Mouse (Mus musculus) spleen, adult 2 months (tissue): ENCODE data around the gene Nepro. TPM values are rescaled to one million over a fixed set of nuclear protein-coding genes. Genes with fewer than 3 reads are reported as not detected.

Experiments used
- DNase-seq, 2 experiments: peaks; one replicate each; pipeline versions ENCODE4 v3.0.0 to v3.0.0-alpha.2; 2012 to 2021; ENCODE audit warnings: low spot score in 2 of 2, low read depth in 1 of 2
- H3K27ac ChIP-seq: fragments of 200-500 bp; 2 replicates; pipeline ENCODE4 v1.5.1; 2012; ENCODE audit warnings: low read length, inconsistent platforms; ENCODE audit not compliant: insufficient read depth
- H3K27me3 ChIP-seq: fragments of 200-500 bp; 2 replicates; pipeline ENCODE4 v1.6.1; 2012; ENCODE audit warnings: mild to moderate bottlenecking, moderate library complexity, low read length, inconsistent platforms; ENCODE audit not compliant: control insufficient read depth, insufficient read depth
- H3K36me3 ChIP-seq: fragments of 200-500 bp; 2 replicates; pipeline ENCODE4 v1.6.1; 2012; ENCODE audit warnings: mild to moderate bottlenecking, low read length, inconsistent platforms; ENCODE audit not compliant: control insufficient read depth, insufficient read depth
- H3K4me1 ChIP-seq: fragments of 200-500 bp; 2 replicates; pipeline ENCODE4 v1.6.1; 2011; ENCODE audit warnings: inconsistent platforms; ENCODE audit not compliant: control insufficient read depth, insufficient read depth, insufficient read length
- H3K4me3 ChIP-seq: fragments of 200-500 bp; 2 replicates; pipeline ENCODE4 v1.5.1; 2011; ENCODE audit warnings: mild to moderate bottlenecking, inconsistent platforms; ENCODE audit not compliant: insufficient read depth, insufficient read length; ENCODE audit errors: extremely low read depth
- CTCF ChIP-seq: fragments of 200-500 bp; IDR thresholded peaks from 2 replicates; pipeline ENCODE4 v1.5.1; 2011; ENCODE audit warnings: mild to moderate bottlenecking, inconsistent platforms; ENCODE audit not compliant: insufficient read depth, insufficient read length, insufficient replicate concordance; ENCODE audit errors: extremely low read depth
- POLR2A ChIP-seq: fragments of 200-500 bp; IDR thresholded peaks from 2 replicates; pipeline ENCODE4 v1.6.1; 2011; ENCODE audit warnings: low read depth, low read length, inconsistent platforms
- WGBS: fragments of 180-500 bp; shearing (Covaris S2); methylation state at CpG from one replicate; pipeline ENCODE4 v1.1.7; 2018; 5-methylcytosine and 5-hydroxymethylcytosine counted together
- polyA plus RNA-seq: library from polyadenylated mRNA; depleted of rRNA; stranded (reverse); fragments of >200 nt; gene quantifications from 2 replicates; pipeline ENCODE4 v1.2.3, GENCODE M21; 2012

Gene Nepro
- polyA plus RNA-seq, 1 experiment, result 2.2 TPM

DNA sequence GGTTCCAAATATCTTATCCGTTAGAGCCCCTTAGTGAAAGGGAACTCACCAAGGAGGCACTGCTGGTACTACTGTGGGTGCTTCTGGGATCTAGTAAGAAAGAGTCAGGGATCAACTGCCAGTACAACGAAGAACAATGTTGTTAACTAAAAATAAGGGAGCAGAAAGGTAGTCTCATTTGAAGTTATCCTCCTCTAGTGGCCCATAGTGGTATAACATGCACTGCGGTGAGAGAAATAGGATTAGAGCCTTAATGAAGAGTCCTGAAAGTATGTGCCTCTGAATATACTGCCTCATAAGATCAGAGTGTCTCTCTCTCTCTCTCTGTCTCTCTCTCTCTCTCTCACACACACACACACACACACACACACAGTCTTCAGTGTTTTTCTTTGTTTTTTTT lies 3.6 kb upstream of the Nepro start:
- Histone ChIP-seq H3K27ac (no peak overlapping the region), H3K4me1 (peaks cover 6% of the 10 kb centered on the region), H3K36me3 (peaks cover 4% of the 10 kb centered on the region; the same call in 1 of the 2 replicates), H3K27me3 (no peaks in the 10 kb centered on the region), H3K4me3 (no peak overlapping the region)
- DNase-seq, result no peak
- no peak for TF ChIP-seq CTCF
- 91% methylated on average over 3 of the region's 3 CpGs for WGBS

DNA sequence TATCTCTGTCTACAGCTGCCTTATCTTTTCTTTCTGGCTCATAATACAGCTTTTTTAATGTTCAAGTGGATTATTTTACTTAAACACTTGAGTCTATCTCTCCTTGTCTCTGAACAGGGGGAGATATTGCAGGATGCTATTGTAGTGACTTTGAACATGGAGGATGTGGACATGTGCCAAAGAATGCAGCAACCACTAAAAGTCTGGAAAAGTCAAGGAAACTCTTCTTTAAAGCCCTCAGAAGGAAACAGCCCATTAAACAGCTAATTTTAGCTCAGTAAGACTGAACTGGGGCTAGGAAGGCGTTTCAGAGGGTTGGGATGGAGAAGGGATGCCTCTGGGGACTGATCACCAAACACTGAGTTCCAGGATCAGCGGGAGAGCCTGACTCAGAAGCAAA lies 1.4 kb upstream of the Nepro start:
- Histone ChIP-seq H3K4me3 (no peak overlapping the region), H3K4me1 (peaks cover 6% of the 10 kb centered on the region), H3K27ac (no peak overlapping the region), H3K36me3 (peaks cover 4% of the 10 kb centered on the region; the same call in 1 of the 2 replicates), H3K27me3 (no peaks in the 10 kb centered on the region)
- 84% methylated on average over 2 of the region's 2 CpGs for WGBS
- DNase-seq, result no peak
- TF ChIP-seq POLR2A, result no peak
- TF ChIP-seq CTCF, result no peak

DNA sequence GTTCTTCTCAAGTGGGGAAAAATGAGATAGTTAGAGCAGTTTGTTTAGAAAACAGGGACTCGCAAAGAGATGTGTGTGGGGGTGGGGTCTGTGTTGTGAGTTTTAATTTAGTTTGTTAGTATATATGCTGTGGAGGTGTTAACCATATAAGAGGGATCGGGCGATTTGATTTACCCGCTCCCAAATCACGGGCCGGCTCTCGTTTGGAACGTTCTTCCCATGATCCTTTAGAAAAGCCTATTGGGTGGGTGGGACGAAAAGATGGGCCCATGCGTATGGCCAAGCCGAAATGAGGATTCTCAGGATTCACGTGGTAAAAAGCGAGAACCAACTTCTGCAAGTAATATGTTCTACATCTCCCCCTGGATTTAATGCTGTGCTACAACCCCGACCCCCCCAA lies 746 bp downstream of the Nepro start:
- Histone ChIP-seq H3K4me1 (peaks cover 6% of the 10 kb centered on the region), H3K4me3 (peak overlapping the region; percentile 97)
- TF ChIP-seq CTCF, result no peak

DNA sequence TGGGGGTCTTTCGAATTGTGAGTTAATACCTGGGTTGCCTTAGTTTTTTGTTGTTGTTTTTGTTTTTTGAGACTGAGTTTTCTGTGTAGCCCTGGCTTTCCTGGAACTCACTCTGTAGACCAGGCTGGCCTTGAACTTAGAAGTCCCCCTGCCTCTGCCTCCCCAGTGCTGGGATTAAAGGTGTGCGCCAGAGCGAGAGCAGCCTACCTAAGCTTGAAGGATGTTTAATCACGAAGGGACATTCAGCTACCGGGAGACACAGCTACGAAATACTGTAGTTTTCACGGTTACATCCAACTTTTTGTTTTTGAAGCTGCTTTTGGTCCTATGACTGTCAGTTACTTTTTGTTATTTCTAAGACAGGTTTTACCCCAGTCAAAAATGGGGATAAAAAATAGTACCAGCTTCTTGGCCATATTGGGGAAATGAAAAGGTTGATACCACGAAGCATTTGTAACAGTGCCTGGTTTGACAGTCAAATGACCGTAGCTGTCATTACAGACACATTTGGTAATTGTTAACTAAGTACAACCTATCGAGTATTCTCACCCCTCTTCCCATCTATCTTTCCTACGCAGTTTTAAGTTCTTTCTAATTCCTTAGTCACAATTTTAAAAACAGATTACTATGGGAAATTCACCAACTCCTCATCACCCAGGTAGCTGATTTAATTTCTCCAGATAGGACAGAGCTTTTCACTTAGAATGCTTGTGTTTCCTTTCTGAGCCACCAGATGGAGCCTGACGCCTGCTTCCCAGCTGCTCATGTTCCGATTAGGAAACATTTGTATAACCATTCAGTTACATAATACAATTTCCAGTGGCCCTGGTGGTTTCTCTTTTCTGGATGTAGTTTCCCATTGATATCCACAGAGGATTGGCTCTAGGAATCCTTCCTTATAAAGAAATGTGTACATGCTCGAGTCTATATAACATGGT lies 1.5 kb downstream of the Nepro start:
- H3K27ac ChIP-seq, result no peak overlapping the region
- WGBS, result 39% methylated on average over 14 of the region's 14 CpGs
- DNase-seq, result peak; percentile 50 to 64
- H3K4me3 ChIP-seq, result no peak overlapping the region
- TF ChIP-seq POLR2A, result no peak
- TF ChIP-seq CTCF, result peak; percentile 71; the same call in 1 of the 2 replicates
- peaks cover 4% of the 10 kb centered on the region; the same call in 1 of the 2 replicates for H3K36me3 ChIP-seq
- peaks cover 6% of the 10 kb centered on the region for H3K4me1 ChIP-seq
- no peaks in the 10 kb centered on the region for H3K27me3 ChIP-seq

More for the DNA sequence above, 746 bp downstream of the Nepro start:
- Histone ChIP-seq H3K36me3 (peaks cover 8% of the 10 kb centered on the region; the same call in 1 of the 2 replicates), H3K27me3 (no peaks in the 10 kb centered on the region), H3K27ac (peak overlapping the region; percentile 94; the same call in 1 of the 2 replicates)
- WGBS, result under 1% methylated on average over 14 of the region's 14 CpGs
- no peak for DNase-seq

DNA sequence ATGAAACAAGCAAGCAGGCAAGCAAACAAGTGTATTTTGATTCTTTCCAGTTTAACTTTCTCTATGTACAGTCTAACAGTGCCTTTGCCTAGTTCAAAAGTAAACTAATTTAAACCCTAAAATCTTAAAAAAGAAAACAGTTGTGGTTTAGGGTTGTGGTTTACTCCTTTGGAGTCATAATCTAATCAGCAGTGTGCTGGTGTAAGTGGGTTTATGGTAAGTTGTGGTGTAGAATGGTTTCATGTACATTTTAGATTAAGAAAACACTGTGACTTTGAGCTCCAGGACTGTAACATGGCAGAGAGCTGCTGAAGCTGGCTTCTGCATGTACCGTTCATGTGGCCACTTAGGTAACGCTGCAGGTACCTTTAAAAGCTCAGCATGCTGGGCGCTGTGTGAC lies 3.4 kb downstream of the Nepro start:
- H3K4me1 ChIP-seq, result peaks cover 6% of the 10 kb centered on the region
- 69% methylated on average over 3 of the region's 3 CpGs for WGBS
- no peak for DNase-seq
- H3K27ac ChIP-seq, result no peak overlapping the region
- H3K4me3 ChIP-seq, result no peak overlapping the region
- TF ChIP-seq CTCF, result no peak
- H3K36me3 ChIP-seq, result peaks cover 20% of the 10 kb centered on the region
- H3K27me3 ChIP-seq, result no peaks in the 10 kb centered on the region

DNA sequence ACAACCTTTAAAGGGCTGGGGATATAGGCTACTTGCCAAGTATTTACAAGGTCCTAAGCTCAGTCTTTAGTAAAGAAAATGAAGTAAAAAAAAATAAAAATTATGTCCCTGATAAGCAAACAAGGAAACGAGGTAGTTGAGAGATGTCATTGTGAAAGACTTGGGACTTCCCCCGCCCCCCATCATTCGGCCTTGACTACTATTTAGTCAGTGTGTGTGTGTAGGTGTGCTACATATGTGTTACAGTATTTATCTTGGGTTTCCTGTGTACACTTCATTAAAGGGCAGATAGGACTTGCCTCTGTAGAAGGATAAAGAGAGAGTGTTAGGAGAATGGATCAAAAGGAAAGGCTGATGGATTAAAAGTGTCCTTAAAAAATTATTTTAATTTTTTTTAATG lies 10.0 kb downstream of the Nepro start:
- WGBS, result 42% methylated on average over 3 of the region's 3 CpGs
- TF ChIP-seq POLR2A (no peak), CTCF (no peak)
- H3K36me3 ChIP-seq, result peaks cover 40% of the 10 kb centered on the region
- DNase-seq, result no peak
- H3K27ac ChIP-seq, result no peak overlapping the region
- H3K4me1 ChIP-seq, result no peaks in the 10 kb centered on the region
- no peaks in the 10 kb centered on the region for H3K27me3 ChIP-seq
- no peak overlapping the region for H3K4me3 ChIP-seq

DNA sequence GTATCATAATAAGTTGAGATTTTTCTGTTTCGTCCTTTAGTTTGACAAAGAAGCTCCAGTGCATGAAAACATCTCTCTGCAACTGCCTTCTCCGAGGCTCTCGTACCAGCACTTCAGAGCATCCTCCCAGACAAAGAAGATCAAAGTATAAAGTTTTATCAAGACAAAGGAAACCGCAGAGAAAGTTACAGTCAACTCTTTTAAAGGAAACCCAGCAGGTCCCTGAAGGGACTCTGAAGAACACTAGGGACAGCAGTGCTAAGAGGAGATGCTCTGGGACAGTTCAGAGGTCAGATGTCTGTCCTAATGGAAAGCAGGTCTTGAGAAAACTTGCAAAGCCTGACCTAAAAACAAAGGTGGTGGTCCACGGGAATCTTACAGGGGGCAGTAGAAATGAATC lies 11.6 kb downstream of the Nepro start:
- TF ChIP-seq POLR2A, result no peak
- no peak for TF ChIP-seq CTCF
- Histone ChIP-seq H3K4me3 (no peak overlapping the region), H3K27ac (no peak overlapping the region), H3K4me1 (no peaks in the 10 kb centered on the region), H3K36me3 (peaks cover 37% of the 10 kb centered on the region), H3K27me3 (no peaks in the 10 kb centered on the region)
- WGBS, result 85% methylated on average over 5 of the region's 5 CpGs
- no peak for DNase-seq
